Mouse (Mus musculus): ENCODE results near the gene Olfr474.
"Not testable (repeated sequence)": the region's sequence is repeated elsewhere in the genome, so short reads cannot be mapped to it uniquely, and the experiment has no call there.

Olfr474 gene

GRCm38 (mm10) chr7:107954343-107954742 is at the start of gene Olfr474:
Olfr474 (plus strand) TSS chr7:107954643.
- no peak for DNase-seq (ENCODE audit: low spot score)

GRCm38 (mm10) chr7:107930146-107930545 is 24.3 kb upstream of the Olfr474 start, which contains the start of gene Olfr473:
Olfr473 (plus strand) TSS chr7:107930446.
- no peak for DNase-seq (ENCODE audit: low spot score)

GRCm38 (mm10) chr7:107952539-107952938 is 1.9 kb upstream of the Olfr474 start:
- not testable (repeated sequence) for DNase-seq (ENCODE audit: low spot score)

- DNase-seq (ENCODE audit: low spot score), result no peak
These were observed 10.1 kb downstream of the Olfr474 start, which contains the start of gene Olfr476 for GRCm38 (mm10) chr7:107964503-107964902. Olfr476 (plus strand) TSS chr7:107964803.

GRCm38 (mm10) chr7:107986393-107986792 is 31.9 kb downstream of the Olfr474 start, which contains the start of gene Olfr477:
Olfr477 (plus strand) TSS chr7:107986693.
- DNase-seq (ENCODE audit: low spot score), result no peak

All from testis, postnatal 14 days (tissue).